Mouse (Mus musculus) spleen, postnatal 4 days (tissue): ENCODE data around the gene Erc1.

Experiments
- DNase-seq, 2 experiments: peaks; one replicate each; pipeline ENCODE4 v3.0.0; 2022; ENCODE audit warnings: low spot score in 2 of 2

Gene Erc1

DNA sequence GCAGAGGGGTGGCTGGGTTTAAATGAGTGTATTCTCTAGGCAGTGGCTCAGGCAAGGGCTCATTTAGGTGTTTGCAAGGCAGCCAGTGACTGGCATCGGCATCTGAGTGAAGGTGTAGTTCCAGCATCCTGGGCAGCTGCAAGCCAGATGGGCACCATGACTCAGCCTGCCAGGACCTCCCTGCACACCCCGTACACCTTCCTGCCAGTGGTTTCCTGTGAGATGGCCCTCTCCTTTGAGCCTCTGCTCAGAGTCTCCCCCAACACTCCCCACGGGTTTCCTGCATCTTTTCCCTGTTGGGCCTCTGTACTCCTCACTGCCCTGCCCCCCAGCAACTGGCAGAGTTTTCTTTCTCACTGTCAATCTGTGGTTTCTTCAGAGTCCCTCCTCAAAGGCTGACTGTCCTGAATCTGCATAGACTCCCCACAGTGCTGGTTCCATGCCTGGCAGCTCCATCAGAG is 326.0 kb downstream of the Erc1 start:
- no peak for DNase-seq

DNA sequence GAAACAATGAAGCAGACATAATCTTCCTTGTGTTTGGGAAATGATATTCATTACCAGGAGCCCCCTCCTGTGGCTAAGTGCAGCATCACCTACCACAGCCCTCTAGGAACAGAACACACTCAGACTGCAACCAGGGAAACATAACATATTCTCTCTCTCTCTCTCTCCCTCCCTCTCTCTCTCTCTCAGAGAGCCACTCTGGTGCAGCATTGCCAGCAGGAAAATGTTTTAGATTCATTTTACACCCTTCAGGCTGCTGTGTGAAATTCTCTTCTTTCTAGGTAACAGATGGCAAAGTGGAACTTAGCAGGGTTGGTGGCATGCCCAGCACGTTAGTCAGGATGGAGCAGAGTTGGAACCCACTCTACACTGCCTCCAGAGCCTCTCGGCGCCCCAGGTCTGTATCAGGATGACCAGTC is 326.5 kb downstream of the Erc1 start:
- DNase-seq, result no peak
